Mouse (Mus musculus): ENCODE data around the gene Tbc1d9b.

- TF ChIP-seq CTCF (IDR thresholded peaks at IDR 0.05; ENCODE audit: borderline replicate concordance, control insufficient read depth, extremely low read depth, insufficient read depth, low read length, poor library complexity) (no peak), POLR2A (IDR thresholded peaks at IDR 0.05; ENCODE audit: control insufficient read depth, extremely low read depth, insufficient read depth, low read length, poor library complexity) (no peak)
Observed at GRCm38 (mm10) chr11:50158346-50158745, 27.1 kb downstream of the Tbc1d9b start.
